ENCODE assay signal across 11 mouse cellular contexts in genomic region chr5:111573265-111573873, GRCm38 (mm10).
A peak's percentile ranks its signal among the peaks of the same experiment; 100 is the strongest.
DNase-seq lines count a peak whose midpoint lies in the region; ATAC-seq and TF ChIP-seq lines count a peak whose summit lies in the region.
"Had no signal": no experiment of that assay in that cellular context is flagged by ENCODE, and none has a peak within 500 bp of the region (broad histone marks: within the 10 kb centered on the region; RNA-seq: fewer than 3 reads in every experiment).

No protein-coding gene starts in this region.

- TF ChIP-seq CTCF in forebrain, postnatal 0 days (IDR thresholded peaks at IDR 0.05; ENCODE audit: low read depth): no peak

- DNase-seq in forebrain, embryonic 10.5 days (ENCODE audit: extremely low spot score, low spot score): no peak
- DNase-seq in forebrain, postnatal 0 days: no peak
- DNase-seq in midbrain, embryonic 14.5 days: no peak
- no peak for DNase-seq in midbrain, embryonic 11.5 days (ENCODE audit: low spot score, missing footprints)
- DNase-seq in thymus, postnatal 36 days: no peak
- no peak for DNase-seq in spleen, adult 18-20 months
- DNase-seq: gastrocnemius, postnatal 25 days had no signal

- no peak overlapping the region for H3K9ac ChIP-seq in forebrain, postnatal 0 days
- H3K9ac ChIP-seq in midbrain, embryonic 14.5 days (replicated peaks; ENCODE audit: low read length): no peak overlapping the region
- H3K9ac ChIP-seq in midbrain, embryonic 11.5 days (ENCODE audit: low read length): no peak overlapping the region
- no peak overlapping the region for H3K9ac ChIP-seq in stomach, embryonic 15.5 days
- H3K9ac ChIP-seq: liver, embryonic 15.5 days had no signal

- peaks cover 69% of the 10 kb centered on the region for H3K4me1 ChIP-seq in forebrain, embryonic 10.5 days
- no peaks in the 10 kb centered on the region for H3K4me1 ChIP-seq in forebrain, postnatal 0 days (ENCODE audit: insufficient read depth)
- H3K4me1 ChIP-seq in midbrain, embryonic 14.5 days (ENCODE audit: control insufficient read depth, insufficient read depth, low read length): peaks cover 28% of the 10 kb centered on the region
- H3K4me1 ChIP-seq in midbrain, embryonic 11.5 days (ENCODE audit: control insufficient read depth, insufficient read depth, low read length): peaks cover 36% of the 10 kb centered on the region
- H3K4me1 ChIP-seq in stomach, embryonic 15.5 days: peaks cover 50% of the 10 kb centered on the region

- no peaks in the 10 kb centered on the region for H3K9me3 ChIP-seq in forebrain, embryonic 10.5 days
- H3K9me3 ChIP-seq in forebrain, postnatal 0 days (ENCODE audit: low read length): no peaks in the 10 kb centered on the region
- H3K9me3 ChIP-seq in midbrain, embryonic 14.5 days (ENCODE audit: control insufficient read depth, low read length): no peaks in the 10 kb centered on the region
- no peaks in the 10 kb centered on the region for H3K9me3 ChIP-seq in midbrain, embryonic 11.5 days (ENCODE audit: control insufficient read depth, low read length)
- H3K9me3 ChIP-seq in stomach, embryonic 15.5 days: no peaks in the 10 kb centered on the region
- H3K9me3 ChIP-seq: liver, embryonic 15.5 days had no signal

- ATAC-seq in forebrain, postnatal 0 days: no peak
- peak; percentile 49; the same call in 1 of the 2 replicates for ATAC-seq in midbrain, embryonic 14.5 days (ENCODE audit: low FRiP score, low TSS enrichment)
- ATAC-seq in midbrain, embryonic 11.5 days (ENCODE audit: low FRiP score): no peak
- peak; percentile 65 for ATAC-seq in granulocyte monocyte progenitor cell, adult 5-6 weeks (replicated peaks; ENCODE audit: poor library complexity, severe bottlenecking)
- ATAC-seq in stomach, embryonic 15.5 days (ENCODE audit: insufficient read depth, low FRiP score, low read depth): 0 out of 2 replicates have a peak, but pooled peaks have one; percentile 32
- ATAC-seq: inflammation-experienced regulatory T-cells, adult 6 months had no signal

- H3K36me3 ChIP-seq in forebrain, embryonic 10.5 days (replicated peaks): no peaks in the 10 kb centered on the region
- no peaks in the 10 kb centered on the region for H3K36me3 ChIP-seq in forebrain, postnatal 0 days (ENCODE audit: insufficient read depth)
- no peaks in the 10 kb centered on the region for H3K36me3 ChIP-seq in midbrain, embryonic 14.5 days (ENCODE audit: control insufficient read depth, insufficient read depth, low read length)
- H3K36me3 ChIP-seq in midbrain, embryonic 11.5 days (ENCODE audit: control insufficient read depth, insufficient read depth, low read length): no peaks in the 10 kb centered on the region
- H3K36me3 ChIP-seq in stomach, embryonic 15.5 days: no peaks in the 10 kb centered on the region
- H3K36me3 ChIP-seq: liver, embryonic 15.5 days had no signal

- no peak overlapping the region for H3K4me2 ChIP-seq in forebrain, postnatal 0 days (ENCODE audit: low read depth)
- H3K4me2 ChIP-seq in midbrain, embryonic 14.5 days (ENCODE audit: low read length): no peak overlapping the region
- H3K4me2 ChIP-seq in midbrain, embryonic 11.5 days: no peak overlapping the region
- no peak overlapping the region for H3K4me2 ChIP-seq in stomach, embryonic 15.5 days
- H3K4me2 ChIP-seq: liver, embryonic 15.5 days had no signal

- no peak overlapping the region for H3K4me3 ChIP-seq in forebrain, embryonic 10.5 days
- H3K4me3 ChIP-seq in forebrain, postnatal 0 days (ENCODE audit: low read depth, low read length): no peak overlapping the region
- H3K4me3 ChIP-seq in midbrain, embryonic 14.5 days (replicated peaks; ENCODE audit: low read depth, low read length): no peak overlapping the region
- H3K4me3 ChIP-seq in midbrain, embryonic 11.5 days (ENCODE audit: low read depth, low read length): no peak overlapping the region
- H3K4me3 ChIP-seq in stomach, embryonic 15.5 days (replicated peaks): no peak overlapping the region
- H3K4me3 ChIP-seq: liver, embryonic 15.5 days had no signal

- WGBS in forebrain, embryonic 10.5 days: 18% methylated on average over 13 of the region's 13 CpGs
- 28% methylated on average over 13 of the region's 13 CpGs for WGBS in forebrain, postnatal 0 days
- WGBS in midbrain, embryonic 14.5 days: 20% methylated on average over 13 of the region's 13 CpGs
- 17% methylated on average over 13 of the region's 13 CpGs for WGBS in midbrain, embryonic 11.5 days
- 16% methylated on average over 13 of the region's 13 CpGs for WGBS in stomach, embryonic 15.5 days

- H3K27ac ChIP-seq in forebrain, embryonic 10.5 days: peak overlapping the region; percentile 63
- no peak overlapping the region for H3K27ac ChIP-seq in forebrain, postnatal 0 days (ENCODE audit: low read depth, low read length)
- no peak overlapping the region for H3K27ac ChIP-seq in midbrain, embryonic 14.5 days (replicated peaks; ENCODE audit: low read depth, low read length)
- H3K27ac ChIP-seq in midbrain, embryonic 11.5 days (ENCODE audit: low read depth, low read length): no peak overlapping the region
- peak overlapping the region; percentile 51; the same call in 1 of the 2 replicates for H3K27ac ChIP-seq in stomach, embryonic 15.5 days
- H3K27ac ChIP-seq: liver, embryonic 15.5 days had no signal

- peaks cover 47% of the 10 kb centered on the region for H3K27me3 ChIP-seq in forebrain, embryonic 10.5 days (ENCODE audit: poor library complexity, severe bottlenecking)
- H3K27me3 ChIP-seq in forebrain, postnatal 0 days (ENCODE audit: insufficient read depth, low read length): no peaks in the 10 kb centered on the region
- no peaks in the 10 kb centered on the region for H3K27me3 ChIP-seq in midbrain, embryonic 14.5 days (ENCODE audit: control insufficient read depth, insufficient read depth, low read length)
- H3K27me3 ChIP-seq in midbrain, embryonic 11.5 days (ENCODE audit: control insufficient read depth, insufficient read depth, low read length): no peaks in the 10 kb centered on the region; the same call in 1 of the 2 replicates
- H3K27me3 ChIP-seq in stomach, embryonic 15.5 days (replicated peaks): no peaks in the 10 kb centered on the region

Comparison
In these comparisons a context has a peak if more than half of its experiments do, and no peak if none do; other contexts are left out.
1. H3K27ac ChIP-seq: peak in forebrain, embryonic 10.5 days (single experiment) and stomach, embryonic 15.5 days (single experiment); none in forebrain, postnatal 0 days (single experiment), midbrain, embryonic 14.5 days (single experiment) and midbrain, embryonic 11.5 days (single experiment).
2. ATAC-seq: peak in midbrain, embryonic 14.5 days (single experiment), granulocyte monocyte progenitor cell, adult 5-6 weeks (single experiment) and stomach, embryonic 15.5 days (single experiment); none in forebrain, postnatal 0 days (single experiment) and midbrain, embryonic 11.5 days (single experiment).